Mouse (Mus musculus): ENCODE measurements at regions not wholly inside any gene's neighbourhood (a gene's known extent, or its start where the extent isn't known, plus 50 kb on each side); places are given as distances from the start of the nearest gene placed in this dataset.

DNA sequence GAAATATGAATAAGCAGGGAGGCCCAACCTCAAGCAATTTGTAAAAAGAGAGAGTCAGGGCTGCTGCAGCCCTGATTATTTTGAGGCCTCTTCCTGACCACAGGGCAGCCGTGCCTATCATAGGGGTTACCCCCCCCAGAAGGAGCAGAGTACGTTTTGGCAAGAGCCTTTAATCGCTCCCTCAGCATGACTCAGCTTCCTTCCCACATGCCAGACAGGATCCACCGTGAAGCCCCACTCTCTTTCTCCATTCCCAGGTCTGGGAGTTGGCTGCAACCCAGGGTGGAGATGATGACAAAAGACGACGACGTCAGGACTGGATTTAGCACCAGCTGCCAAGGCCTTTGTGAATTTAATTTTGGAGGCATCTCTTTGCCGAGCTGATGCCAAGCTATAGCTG lies 67.9 kb upstream of the Bace2 start:
- Histone ChIP-seq H3K4me2 (replicated peaks; ENCODE audit: low read depth) (no peak overlapping the region), H3K9ac (ENCODE audit: low read length) (no peak overlapping the region), H3K9me3 (ENCODE audit: control insufficient read depth, low read length) (no peaks in the 10 kb centered on the region), H3K27me3 (ENCODE audit: control insufficient read depth, insufficient read depth, low read length) (no peaks in the 10 kb centered on the region), H3K4me1 (replicated peaks; ENCODE audit: control insufficient read depth, insufficient read depth) (no peaks in the 10 kb centered on the region), H3K36me3 (ENCODE audit: control insufficient read depth, insufficient read depth, low read length) (no peaks in the 10 kb centered on the region), H3K4me3 (ENCODE audit: low read depth, low read length) (no peak overlapping the region), H3K27ac (replicated peaks) (no peak overlapping the region)
- TF ChIP-seq CTCF (IDR thresholded peaks at IDR 0.05; ENCODE audit: low read depth) = no peak
- TF ChIP-seq EP300 (optimal IDR thresholded peaks at IDR 0.05) = no peak
- ATAC-seq (ENCODE audit: low FRiP score, low TSS enrichment) (no peak), DNase-seq (ENCODE audit: low spot score) (no peak)
- WGBS = 15% methylated on average over 8 of the region's 8 CpGs

DNA sequence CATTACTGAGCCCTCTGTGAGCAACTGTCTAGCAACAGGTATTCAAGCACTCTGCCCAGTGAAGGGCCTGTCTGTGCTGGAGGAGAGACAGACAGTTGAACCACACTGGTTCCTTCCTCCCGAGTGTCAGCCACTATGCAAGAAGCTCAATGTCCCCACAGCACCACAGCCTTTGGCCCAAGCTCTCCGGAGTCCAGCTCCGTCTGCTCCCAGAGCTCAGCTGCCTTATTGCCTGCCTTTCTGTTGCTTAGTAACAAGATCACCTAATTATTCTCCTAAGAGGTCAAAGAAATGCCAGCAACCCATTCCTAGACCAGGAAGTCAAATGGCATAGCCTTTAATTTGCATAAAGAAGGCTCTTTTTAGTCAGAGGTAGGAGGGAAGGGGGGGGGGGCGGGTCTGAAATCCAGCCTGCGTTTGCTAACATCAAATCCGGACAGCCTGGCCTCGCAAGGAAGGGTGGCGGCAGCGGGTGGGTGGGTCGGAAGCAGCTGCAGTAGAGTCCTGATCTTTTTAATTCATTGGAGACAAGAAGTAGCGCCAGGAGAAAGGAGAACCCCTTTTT lies 64.0 kb upstream of the Bace2 start:
- WGBS = 5% methylated on average over 10 of the region's 11 CpGs
- Histone ChIP-seq H3K27me3 (ENCODE audit: control insufficient read depth, insufficient read depth, low read length) (no peaks in the 10 kb centered on the region), H3K4me3 (ENCODE audit: low read depth, low read length) (no peak overlapping the region), H3K4me1 (replicated peaks; ENCODE audit: control insufficient read depth, insufficient read depth) (no peaks in the 10 kb centered on the region), H3K27ac (replicated peaks) (no peak overlapping the region), H3K4me2 (replicated peaks; ENCODE audit: low read depth) (0 out of 2 replicates have a peak overlapping the region, but pooled peaks have one; percentile 15), H3K9ac (ENCODE audit: low read length) (no peak overlapping the region), H3K36me3 (ENCODE audit: control insufficient read depth, insufficient read depth, low read length) (no peaks in the 10 kb centered on the region), H3K9me3 (ENCODE audit: control insufficient read depth, low read length) (no peaks in the 10 kb centered on the region)
- TF ChIP-seq EP300 (optimal IDR thresholded peaks at IDR 0.05) = no peak
- TF ChIP-seq CTCF (IDR thresholded peaks at IDR 0.05; ENCODE audit: low read depth) = no peak
- DNase-seq (ENCODE audit: low spot score) = peak; percentile 27
- peak; percentile 45; the same call in 1 of the 2 replicates for ATAC-seq (ENCODE audit: low FRiP score, low TSS enrichment)

DNA sequence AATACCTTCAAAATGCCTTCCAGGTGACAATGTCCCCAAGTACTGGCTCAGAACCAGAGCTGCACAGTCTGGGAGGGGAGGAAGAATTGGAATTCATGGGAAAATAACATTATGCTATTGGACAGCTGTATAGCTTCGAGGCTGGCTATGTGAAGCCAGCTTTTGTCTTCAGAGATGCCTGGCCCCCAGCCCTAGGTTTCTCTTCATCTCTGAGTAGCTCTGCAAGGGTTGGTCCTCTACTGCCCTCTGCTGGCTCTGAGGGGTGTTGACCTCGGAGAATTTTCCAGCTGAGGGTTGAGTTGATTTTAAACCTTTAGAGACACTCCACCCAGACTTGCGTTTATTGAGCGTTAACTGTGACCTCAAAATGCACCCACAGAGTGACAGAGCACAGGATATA lies 63.3 kb upstream of the Bace2 start:
- ATAC-seq (ENCODE audit: low FRiP score, low TSS enrichment) (0 out of 2 replicates have a peak, but pooled peaks have one; percentile 52), DNase-seq (ENCODE audit: low spot score) (peak; percentile 75)
- Histone ChIP-seq H3K9ac (ENCODE audit: low read length) (no peak overlapping the region), H3K36me3 (ENCODE audit: control insufficient read depth, insufficient read depth, low read length) (no peaks in the 10 kb centered on the region), H3K4me2 (replicated peaks; ENCODE audit: low read depth) (peak overlapping the region; percentile 15; the same call in 1 of the 2 replicates), H3K4me3 (ENCODE audit: low read depth, low read length) (no peak overlapping the region), H3K27me3 (ENCODE audit: control insufficient read depth, insufficient read depth, low read length) (no peaks in the 10 kb centered on the region), H3K27ac (replicated peaks) (no peak overlapping the region), H3K4me1 (replicated peaks; ENCODE audit: control insufficient read depth, insufficient read depth) (no peaks in the 10 kb centered on the region), H3K9me3 (ENCODE audit: control insufficient read depth, low read length) (no peaks in the 10 kb centered on the region)
- WGBS = under 1% methylated on average over 4 of the region's 4 CpGs
- TF ChIP-seq EP300 (optimal IDR thresholded peaks at IDR 0.05) = no peak
- TF ChIP-seq CTCF (IDR thresholded peaks at IDR 0.05; ENCODE audit: low read depth) = peak; percentile 93

DNA sequence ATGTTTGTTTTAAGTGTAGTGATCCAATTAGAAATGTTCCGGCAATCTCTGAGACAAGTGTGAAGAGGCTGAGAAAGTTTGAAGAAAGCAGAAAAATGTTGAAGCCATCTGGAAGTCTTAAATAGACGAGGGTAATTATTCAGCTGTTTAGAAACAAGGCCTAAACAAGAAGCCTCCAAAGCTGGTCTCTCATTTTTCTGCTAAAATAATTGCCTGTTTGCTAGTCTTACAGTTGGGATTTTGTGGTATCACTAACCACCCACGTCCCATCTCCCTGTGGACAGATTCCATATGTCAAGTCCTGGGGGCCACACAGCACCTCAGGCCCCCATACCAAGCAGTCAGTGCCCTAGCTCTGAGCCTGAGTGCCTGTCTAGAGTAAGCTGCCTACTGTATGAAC lies 59.4 kb upstream of the Bace2 start:
- WGBS = 62% methylated on average over 3 of the region's 3 CpGs

DNA sequence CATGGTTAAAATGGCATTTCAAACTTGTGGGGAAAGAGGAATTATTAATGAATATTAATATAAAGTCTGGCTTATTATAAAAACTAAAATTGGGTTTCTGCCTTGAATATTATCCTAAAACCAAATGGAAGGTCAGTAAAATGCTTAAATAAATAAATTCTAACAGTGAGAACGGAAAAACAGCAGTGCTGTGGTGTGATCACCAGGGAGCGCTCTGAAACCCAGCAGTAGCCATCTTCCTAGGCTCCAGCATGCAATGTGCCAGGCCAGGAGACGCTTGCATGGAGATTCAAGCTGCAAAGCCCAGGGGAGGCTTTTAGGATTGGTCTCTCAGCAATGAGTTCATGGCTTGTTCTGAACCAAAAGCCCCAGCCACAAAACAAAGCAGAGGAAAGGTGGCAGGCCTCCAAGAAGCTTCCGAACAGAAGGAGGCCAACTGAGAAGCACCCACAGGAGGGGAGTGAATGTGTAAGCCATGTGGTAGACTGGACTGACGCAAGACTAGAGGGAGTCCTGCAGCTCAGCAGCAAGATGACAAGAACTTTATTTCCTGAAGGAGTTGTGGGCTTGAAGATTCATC lies 52.3 kb upstream of the Bace2 start:
- TF ChIP-seq CTCF (IDR thresholded peaks at IDR 0.05; ENCODE audit: low read depth) (peak; percentile 41), EP300 (optimal IDR thresholded peaks at IDR 0.05) (no peak)
- DNase-seq (ENCODE audit: low spot score) (no peak), ATAC-seq (ENCODE audit: low FRiP score, low TSS enrichment) (no peak)
- 47% methylated on average over 5 of the region's 5 CpGs for WGBS
- Histone ChIP-seq H3K27me3 (ENCODE audit: control insufficient read depth, insufficient read depth, low read length) (no peaks in the 10 kb centered on the region), H3K9me3 (ENCODE audit: control insufficient read depth, low read length) (no peaks in the 10 kb centered on the region), H3K4me1 (replicated peaks; ENCODE audit: control insufficient read depth, insufficient read depth) (no peaks in the 10 kb centered on the region), H3K9ac (ENCODE audit: low read length) (no peak overlapping the region), H3K4me3 (ENCODE audit: low read depth, low read length) (no peak overlapping the region), H3K36me3 (ENCODE audit: control insufficient read depth, insufficient read depth, low read length) (no peaks in the 10 kb centered on the region), H3K4me2 (replicated peaks; ENCODE audit: low read depth) (no peak overlapping the region), H3K27ac (replicated peaks) (no peak overlapping the region)

More for the DNA sequence above, 59.4 kb upstream of the Bace2 start:
- H3K4me1 ChIP-seq (replicated peaks; ENCODE audit: control insufficient read depth, insufficient read depth) = no peaks in the 10 kb centered on the region
- TF ChIP-seq CTCF (IDR thresholded peaks at IDR 0.05; ENCODE audit: low read depth) (no peak), EP300 (optimal IDR thresholded peaks at IDR 0.05) (no peak)
- no peaks in the 10 kb centered on the region for H3K36me3 ChIP-seq (ENCODE audit: control insufficient read depth, insufficient read depth, low read length)
- no peaks in the 10 kb centered on the region for H3K27me3 ChIP-seq (ENCODE audit: control insufficient read depth, insufficient read depth, low read length)
- H3K9ac ChIP-seq (ENCODE audit: low read length) = no peak overlapping the region
- no peaks in the 10 kb centered on the region for H3K9me3 ChIP-seq (ENCODE audit: control insufficient read depth, low read length)
- no peak overlapping the region for H3K27ac ChIP-seq (replicated peaks)
- DNase-seq (ENCODE audit: low spot score) (no peak), ATAC-seq (ENCODE audit: low FRiP score, low TSS enrichment) (no peak)
- no peak overlapping the region for H3K4me3 ChIP-seq (ENCODE audit: low read depth, low read length)
- no peak overlapping the region for H3K4me2 ChIP-seq (replicated peaks; ENCODE audit: low read depth)

Measured in stomach, postnatal 0 days (tissue).